Mouse (Mus musculus) G1E (cell line): ENCODE results near the gene Add1.

Experiments used
- CTCF ChIP-seq: IDR thresholded peaks from 2 replicates; pipeline ENCODE4 v1.5.1; 2012; ENCODE audit warnings: low read depth, low read length, inconsistent platforms, mixed read lengths
- GATA2 ChIP-seq: IDR thresholded peaks from 2 replicates; pipeline ENCODE4 v1.6.1; 2012; ENCODE audit warnings: low read depth, low read length, inconsistent platforms, borderline replicate concordance
- POLR2AphosphoS5 ChIP-seq: IDR thresholded peaks from 2 replicates; pipeline ENCODE4 v1.6.1; 2012; ENCODE audit warnings: low read depth, low read length, inconsistent platforms; ENCODE audit not compliant: insufficient replicate concordance
- TAL1 ChIP-seq: conservative IDR thresholded peaks from 2 replicates; pipeline ENCODE4 v1.6.1; 2012; ENCODE audit warnings: low read depth, low read length, inconsistent platforms, mixed read lengths

- TF ChIP-seq CTCF (no peak), GATA2 (no peak), POLR2AphosphoS5 (no peak), TAL1 (no peak)
Observed at GRCm38 (mm10) chr5:34543114-34543513, 30.4 kb upstream of the Add1 start.
